Mouse (Mus musculus) heart, embryonic 13.5 days (tissue): ENCODE results near the gene Mink1. TPM values are rescaled to one million over a fixed set of nuclear protein-coding genes. Genes with fewer than 3 reads are reported as not detected.

Source experiments
- ATAC-seq: fragments of 200-750 bp; cut with Nextera tagmentation; 2 replicates; pipeline ENCODE4 v1.8.0; 2017; ENCODE audit warnings: moderate TSS enrichment; ENCODE audit not compliant: insufficient number of reproducible peaks, low FRiP score, low TSS enrichment; ENCODE audit errors: extremely low read depth
- H3K27ac ChIP-seq: fragments of 300-500 bp; sonication (generic); replicated peaks from 2 replicates; pipeline ENCODE4 v1.5.1; 2015; ENCODE audit warnings: moderate library complexity, mild to moderate bottlenecking, inconsistent platforms
- H3K27me3 ChIP-seq: fragments of 300-500 bp; sonication (generic); replicated peaks from 2 replicates; pipeline ENCODE4 v1.6.1; 2015; ENCODE audit warnings: mild to moderate bottlenecking, inconsistent platforms
- H3K36me3 ChIP-seq: fragments of 300-500 bp; sonication (generic); 2 replicates; pipeline ENCODE4 v1.6.1; 2015; ENCODE audit warnings: mild to moderate bottlenecking, inconsistent platforms
- H3K4me1 ChIP-seq: fragments of 300-500 bp; sonication (generic); 2 replicates; pipeline ENCODE4 v1.6.1; 2015; ENCODE audit warnings: inconsistent platforms
- H3K4me2 ChIP-seq: fragments of 300-500 bp; sonication (generic); 2 replicates; pipeline ENCODE4 v1.6.1; 2015; ENCODE audit warnings: inconsistent platforms, mild to moderate bottlenecking, moderate library complexity
- H3K4me3 ChIP-seq: fragments of 300-500 bp; sonication (generic); 2 replicates; pipeline ENCODE4 v1.5.1; 2015; ENCODE audit warnings: moderate library complexity, mild to moderate bottlenecking, inconsistent platforms
- H3K9ac ChIP-seq: fragments of 300-500 bp; sonication (generic); 2 replicates; pipeline ENCODE4 v1.6.1; 2015; ENCODE audit warnings: inconsistent platforms, mild to moderate bottlenecking, moderate library complexity
- H3K9me3 ChIP-seq: fragments of 300-500 bp; sonication (generic); 2 replicates; pipeline ENCODE4 v1.6.1; 2016; ENCODE audit warnings: inconsistent platforms
- WGBS: fragments of 180-500 bp; shearing (Covaris S2); methylation state at CpG from one replicate; pipeline ENCODE4 v1.1.7; 2015; ENCODE audit warnings: mixed read lengths; 5-methylcytosine and 5-hydroxymethylcytosine counted together
- polyA plus RNA-seq: library from polyadenylated mRNA; unstranded; fragments of >200 nt; fragmentation: Nextera tagmentation; extraction: Ambion mirVana; gene quantifications from 2 replicates; pipeline ENCODE4 v1.2.1, GENCODE M21; 2015

Mink1 gene
- polyA plus RNA-seq, 1 experiment from 2014 or later = 9.8 TPM

- H3K36me3 ChIP-seq = peaks cover 42% of the 10 kb centered on the region
- peak overlapping the region; percentile 99 for H3K27ac ChIP-seq
- H3K4me3 ChIP-seq = peak overlapping the region; percentile 100
- H3K4me1 ChIP-seq = peaks cover 77% of the 10 kb centered on the region
- H3K9ac ChIP-seq = peak overlapping the region; percentile 100
- H3K9me3 ChIP-seq = no peaks in the 10 kb centered on the region
- ATAC-seq = 0 out of 2 replicates have a peak, but pooled peaks have one; percentile 17
- no peaks in the 10 kb centered on the region for H3K27me3 ChIP-seq
- WGBS = under 1% methylated on average over 42 of the region's 48 CpGs
- peak overlapping the region; percentile 94 for H3K4me2 ChIP-seq
These were observed 92.4 kb downstream of the Mink1 start for GRCm38 (mm10) chr11:70654923-70655570.

GRCm38 (mm10) chr11:70655571-70656455 is 93.1 kb downstream of the Mink1 start:
- under 1% methylated on average over 61 of the region's 61 CpGs for WGBS
- Histone ChIP-seq H3K4me1 (peaks cover 70% of the 10 kb centered on the region), H3K9ac (peak overlapping the region; percentile 100), H3K36me3 (peaks cover 41% of the 10 kb centered on the region), H3K27me3 (no peaks in the 10 kb centered on the region), H3K4me2 (peak overlapping the region; percentile 94), H3K27ac (peak overlapping the region; percentile 99), H3K4me3 (peak overlapping the region; percentile 100), H3K9me3 (no peaks in the 10 kb centered on the region)
- ATAC-seq = no peak

- H3K4me2 ChIP-seq = peak overlapping the region; percentile 94
- ATAC-seq = no peak; the same call in 1 of the 2 replicates
- H3K27me3 ChIP-seq = no peaks in the 10 kb centered on the region
- peaks cover 68% of the 10 kb centered on the region for H3K4me1 ChIP-seq
- 4% methylated on average over 16 of the region's 16 CpGs for WGBS
- H3K4me3 ChIP-seq = peak overlapping the region; percentile 100
- peak overlapping the region; percentile 99 for H3K27ac ChIP-seq
- peak overlapping the region; percentile 100 for H3K9ac ChIP-seq
- H3K36me3 ChIP-seq = peaks cover 41% of the 10 kb centered on the region
- no peaks in the 10 kb centered on the region for H3K9me3 ChIP-seq
These were observed 93.8 kb downstream of the Mink1 start for GRCm38 (mm10) chr11:70656456-70656927.

- no peaks in the 10 kb centered on the region for H3K27me3 ChIP-seq
- peaks cover 63% of the 10 kb centered on the region for H3K4me1 ChIP-seq
- 15% methylated on average over 3 of the region's 3 CpGs for WGBS
- no peaks in the 10 kb centered on the region for H3K9me3 ChIP-seq
- peaks cover 41% of the 10 kb centered on the region for H3K36me3 ChIP-seq
- ATAC-seq = peak; percentile 12; the same call in 1 of the 2 replicates
- H3K27ac ChIP-seq = peak within 1 kb of the TSS; percentile 99
- peak within 1 kb of the TSS; percentile 94 for H3K4me2 ChIP-seq
- peak within 1 kb of the TSS; percentile 100 for H3K9ac ChIP-seq
- peak within 1 kb of the TSS; percentile 100 for H3K4me3 ChIP-seq
These were observed 94.3 kb downstream of the Mink1 start, which contains the start of gene Eno3 for GRCm38 (mm10) chr11:70656964-70657363. Gene Eno3 (plus strand): TSS chr11:70657202.

- peak overlapping the region; percentile 100 for H3K9ac ChIP-seq
- peak overlapping the region; percentile 100 for H3K4me3 ChIP-seq
- H3K4me2 ChIP-seq = peak overlapping the region; percentile 94
- ATAC-seq = no peak
- no peaks in the 10 kb centered on the region for H3K9me3 ChIP-seq
- no peaks in the 10 kb centered on the region for H3K27me3 ChIP-seq
- H3K36me3 ChIP-seq = peaks cover 41% of the 10 kb centered on the region
- H3K4me1 ChIP-seq = peaks cover 57% of the 10 kb centered on the region
- H3K27ac ChIP-seq = peak overlapping the region; percentile 99
- WGBS = 16% methylated on average over 6 of the region's 6 CpGs
These were observed 94.9 kb downstream of the Mink1 start for GRCm38 (mm10) chr11:70657573-70657972.

- no peak for ATAC-seq
- WGBS = 58% methylated on average over 9 of the region's 9 CpGs
- H3K4me1 ChIP-seq = peaks cover 57% of the 10 kb centered on the region
- H3K4me2 ChIP-seq = peak overlapping the region; percentile 94
- H3K36me3 ChIP-seq = peaks cover 42% of the 10 kb centered on the region
- no peaks in the 10 kb centered on the region for H3K27me3 ChIP-seq
- peak overlapping the region; percentile 99 for H3K27ac ChIP-seq
- H3K4me3 ChIP-seq = peak overlapping the region; percentile 100
- H3K9ac ChIP-seq = peak overlapping the region; percentile 100
- H3K9me3 ChIP-seq = no peaks in the 10 kb centered on the region
These were observed 95.3 kb downstream of the Mink1 start for GRCm38 (mm10) chr11:70657991-70658390.

- peak overlapping the region; percentile 100 for H3K9ac ChIP-seq
- H3K27ac ChIP-seq = peak overlapping the region; percentile 99; the same call in 1 of the 2 replicates
- H3K9me3 ChIP-seq = no peaks in the 10 kb centered on the region
- H3K36me3 ChIP-seq = peaks cover 47% of the 10 kb centered on the region
- peak overlapping the region; percentile 94 for H3K4me2 ChIP-seq
- no peaks in the 10 kb centered on the region for H3K27me3 ChIP-seq
- WGBS = 73% methylated on average over 5 of the region's 5 CpGs
- ATAC-seq = no peak
- H3K4me3 ChIP-seq = peak overlapping the region; percentile 100
- H3K4me1 ChIP-seq = peaks cover 57% of the 10 kb centered on the region
These were observed 95.8 kb downstream of the Mink1 start for GRCm38 (mm10) chr11:70658521-70658920.

GRCm38 (mm10) chr11:70658942-70659341 is 96.3 kb downstream of the Mink1 start:
- Histone ChIP-seq H3K4me1 (peaks cover 59% of the 10 kb centered on the region), H3K27me3 (no peaks in the 10 kb centered on the region), H3K4me2 (peak overlapping the region; percentile 94), H3K36me3 (peaks cover 51% of the 10 kb centered on the region), H3K27ac (no peak overlapping the region), H3K9me3 (no peaks in the 10 kb centered on the region), H3K9ac (peak overlapping the region; percentile 61), H3K4me3 (no peak overlapping the region)
- no peak for ATAC-seq
- 57% methylated on average over 8 of the region's 8 CpGs for WGBS

- Histone ChIP-seq H3K4me2 (no peak overlapping the region), H3K4me3 (no peak overlapping the region), H3K27ac (no peak overlapping the region), H3K36me3 (peaks cover 67% of the 10 kb centered on the region), H3K9me3 (no peaks in the 10 kb centered on the region), H3K4me1 (peaks cover 60% of the 10 kb centered on the region), H3K27me3 (no peaks in the 10 kb centered on the region), H3K9ac (no peak overlapping the region)
- no peak for ATAC-seq
- WGBS = 86% methylated on average over 8 of the region's 8 CpGs
These were observed 97.9 kb downstream of the Mink1 start for GRCm38 (mm10) chr11:70660571-70660970.

GRCm38 (mm10) chr11:70663101-70663500 is 100.4 kb downstream of the Mink1 start:
- Histone ChIP-seq H3K4me1 (peaks cover 51% of the 10 kb centered on the region), H3K27ac (0 out of 2 replicates have a peak overlapping the region, but pooled peaks have one; percentile 5), H3K4me2 (no peak overlapping the region), H3K9ac (peak overlapping the region; percentile 38; the same call in 1 of the 2 replicates), H3K4me3 (no peak overlapping the region), H3K27me3 (no peaks in the 10 kb centered on the region), H3K9me3 (no peaks in the 10 kb centered on the region), H3K36me3 (peaks cover 87% of the 10 kb centered on the region)
- WGBS = 78% methylated on average over 8 of the region's 8 CpGs
- no peak for ATAC-seq

- Histone ChIP-seq H3K4me3 (no peak overlapping the region), H3K4me2 (no peak overlapping the region), H3K4me1 (peaks cover 45% of the 10 kb centered on the region), H3K27ac (0 out of 2 replicates have a peak overlapping the region, but pooled peaks have one; percentile 24), H3K9ac (no peak overlapping the region), H3K9me3 (no peaks in the 10 kb centered on the region), H3K36me3 (peaks cover 84% of the 10 kb centered on the region), H3K27me3 (no peaks in the 10 kb centered on the region)
- 81% methylated on average over 6 of the region's 6 CpGs for WGBS
- ATAC-seq = no peak
These were observed 101.3 kb downstream of the Mink1 start for GRCm38 (mm10) chr11:70663957-70664356.
